Mouse (Mus musculus) limb, embryonic 14.5 days (tissue): ENCODE measurements around the gene Osbpl2. TPM values are rescaled to one million over a fixed set of nuclear protein-coding genes. Genes with fewer than 3 reads are reported as not detected.

Experiments
- ATAC-seq: fragments of 200-750 bp; cut with Nextera tagmentation; 2 replicates; pipeline ENCODE4 v1.8.0; 2017; ENCODE audit warnings: low read depth, moderate number of reproducible peaks, moderate TSS enrichment; ENCODE audit not compliant: low FRiP score
- DNase-seq: peaks from one replicate; pipeline ENCODE4 v3.0.0-alpha.2; 2015; ENCODE audit warnings: low spot score
- H3K27ac ChIP-seq: fragments of 300-500 bp; sonication (generic); replicated peaks from 2 replicates; pipeline ENCODE4 v1.5.1; 2014; ENCODE audit warnings: low read depth, mild to moderate bottlenecking, low read length, moderate library complexity, mixed read lengths
- H3K27me3 ChIP-seq: fragments of 300-500 bp; sonication (generic); 2 replicates; pipeline ENCODE4 v1.6.1; 2014; ENCODE audit warnings: low read length, mixed read lengths; ENCODE audit not compliant: control insufficient read depth, insufficient read depth
- H3K36me3 ChIP-seq: fragments of 300-500 bp; sonication (generic); 2 replicates; pipeline ENCODE4 v1.6.1; 2014; ENCODE audit warnings: mild to moderate bottlenecking, low read length, moderate library complexity, mixed read lengths; ENCODE audit not compliant: control insufficient read depth, insufficient read depth
- H3K4me1 ChIP-seq: fragments of 300-500 bp; sonication (generic); 2 replicates; pipeline ENCODE4 v1.6.1; 2014; ENCODE audit warnings: antibody characterized with exemption, low read length, mixed read lengths; ENCODE audit not compliant: control insufficient read depth, insufficient read depth
- H3K4me2 ChIP-seq: fragments of 300-500 bp; sonication (generic); replicated peaks from 2 replicates; pipeline ENCODE4 v1.6.1; 2014; ENCODE audit warnings: low read depth, mild to moderate bottlenecking, low read length, moderate library complexity; ENCODE audit not compliant: severe bottlenecking
- H3K4me3 ChIP-seq: fragments of 300-500 bp; sonication (generic); replicated peaks from 2 replicates; pipeline ENCODE4 v1.5.1; 2014; ENCODE audit warnings: low read length
- H3K9ac ChIP-seq: fragments of 300-500 bp; sonication (generic); 2 replicates; pipeline ENCODE4 v1.6.1; 2014; ENCODE audit warnings: mild to moderate bottlenecking, low read depth, low read length, moderate library complexity; ENCODE audit not compliant: severe bottlenecking
- H3K9me3 ChIP-seq: fragments of 300-500 bp; sonication (generic); 2 replicates; pipeline ENCODE4 v1.6.1; 2016; ENCODE audit warnings: low read length; ENCODE audit not compliant: control insufficient read depth
- POLR2A ChIP-seq: fragments of 200-500 bp; IDR thresholded peaks from 2 replicates; pipeline ENCODE4 v1.8.0; 2012; ENCODE audit warnings: inconsistent platforms, mild to moderate bottlenecking, moderate library complexity, borderline replicate concordance; ENCODE audit not compliant: insufficient read depth, insufficient read length; ENCODE audit errors: extremely low read depth
- WGBS: fragments of 180-500 bp; shearing (Covaris S2); extraction: QIAGEN DNeasy Blood & Tissue Kit; methylation state at CpG from one replicate; pipeline ENCODE4 v1.1.7; 2014; 5-methylcytosine and 5-hydroxymethylcytosine counted together
- polyA plus RNA-seq, 2 experiments: library from polyadenylated mRNA; depleted of rRNA in 1 of 2; stranded (reverse) in 1 of 2; unstranded in 1 of 2; fragments of >200 nt; fragmentation: Nextera tagmentation in 1 of 2; extraction: Ambion mirVana in 1 of 2; gene quantifications; 2 replicates each; pipeline versions ENCODE4 v1.2.1 to v1.2.3; 2012 to 2014

Gene Osbpl2
- polyA plus RNA-seq, 2 experiments: 28.6 to 42.2 TPM

DNA sequence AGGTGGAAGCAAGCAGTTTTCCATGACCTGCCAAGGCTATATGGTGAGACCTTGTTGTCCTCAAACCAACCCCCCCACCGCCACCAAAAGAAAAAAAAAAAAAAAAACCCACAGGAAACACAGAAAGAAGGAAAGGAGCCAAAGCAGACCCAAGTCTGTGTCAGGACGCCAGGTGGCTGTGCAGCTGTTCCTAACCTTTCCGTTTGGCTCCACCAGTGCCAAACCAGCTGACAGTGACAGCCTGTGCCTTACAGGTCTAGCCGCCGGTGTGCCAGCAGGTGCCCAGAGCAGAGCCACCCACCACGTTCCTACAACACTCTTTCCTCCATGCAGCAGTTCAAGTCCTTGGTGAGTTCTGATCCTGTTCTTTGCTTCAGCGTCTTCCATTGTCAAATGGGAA is 46.2 kb upstream of the Osbpl2 start:
- TF ChIP-seq POLR2A: no peak
- no peak for ATAC-seq
- H3K9me3 ChIP-seq: no peaks in the 10 kb centered on the region
- DNase-seq: no peak
- no peak overlapping the region for H3K27ac ChIP-seq
- peaks cover 9% of the 10 kb centered on the region for H3K4me1 ChIP-seq
- H3K4me2 ChIP-seq: no peak overlapping the region
- no peaks in the 10 kb centered on the region for H3K27me3 ChIP-seq
- H3K36me3 ChIP-seq: peaks cover 8% of the 10 kb centered on the region; the same call in 1 of the 2 replicates
- WGBS: 86% methylated on average over 7 of the region's 7 CpGs
- H3K4me3 ChIP-seq: no peak overlapping the region
- H3K9ac ChIP-seq: no peak overlapping the region

DNA sequence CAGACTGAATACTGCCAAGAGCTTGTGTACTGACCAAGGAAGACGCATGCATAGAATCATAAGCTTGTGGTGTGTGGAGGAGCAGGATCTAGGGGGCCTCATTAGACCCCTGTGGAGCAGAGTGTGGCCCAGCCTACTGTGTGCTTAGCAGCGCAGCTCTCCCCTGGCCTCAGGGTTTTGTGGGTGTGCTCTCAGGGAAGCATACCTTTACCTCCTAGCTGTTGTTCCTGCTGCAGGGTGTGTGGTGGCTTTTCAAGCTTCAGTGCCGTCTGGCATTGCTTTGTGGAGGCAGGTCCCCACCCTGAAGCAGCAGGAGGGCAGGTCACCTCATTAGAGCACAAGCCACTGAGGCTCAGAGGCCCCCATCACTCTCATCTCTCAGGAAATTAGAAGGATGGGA is 41.5 kb upstream of the Osbpl2 start:
- ATAC-seq: no peak
- H3K36me3 ChIP-seq: peaks cover 30% of the 10 kb centered on the region; the same call in 1 of the 2 replicates
- no peak overlapping the region for H3K9ac ChIP-seq
- H3K27ac ChIP-seq: no peak overlapping the region
- H3K4me1 ChIP-seq: no peaks in the 10 kb centered on the region
- no peaks in the 10 kb centered on the region for H3K27me3 ChIP-seq
- no peak overlapping the region for H3K4me2 ChIP-seq
- no peak for DNase-seq
- H3K9me3 ChIP-seq: no peaks in the 10 kb centered on the region
- WGBS: 60% methylated on average over 3 of the region's 3 CpGs
- H3K4me3 ChIP-seq: no peak overlapping the region
- no peak for TF ChIP-seq POLR2A

DNA sequence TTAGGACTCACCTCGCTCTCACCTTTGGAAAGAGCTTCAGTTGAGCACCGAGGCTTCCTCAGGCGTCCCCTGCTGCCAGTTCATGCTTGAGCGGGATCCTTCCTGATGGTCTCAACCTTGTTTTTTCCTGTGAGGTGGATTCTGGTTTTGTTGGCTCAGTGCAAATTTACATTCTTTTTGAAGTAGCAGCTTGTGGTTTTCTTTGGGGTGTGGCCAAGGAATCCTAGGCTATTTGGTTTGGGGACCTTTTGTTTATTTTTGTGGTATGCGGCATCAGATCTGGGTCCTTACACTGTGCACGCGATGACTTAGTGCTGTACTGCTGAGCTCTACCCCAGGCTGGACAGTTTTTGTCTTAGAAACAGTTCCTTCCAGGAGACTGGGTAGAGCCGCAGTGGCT is 38.4 kb upstream of the Osbpl2 start:
- 96% methylated on average over 8 of the region's 8 CpGs for WGBS
- no peaks in the 10 kb centered on the region for H3K27me3 ChIP-seq
- TF ChIP-seq POLR2A: no peak
- no peak overlapping the region for H3K27ac ChIP-seq
- H3K4me1 ChIP-seq: no peaks in the 10 kb centered on the region
- H3K9me3 ChIP-seq: no peaks in the 10 kb centered on the region
- no peak for DNase-seq
- peaks cover 48% of the 10 kb centered on the region for H3K36me3 ChIP-seq
- H3K9ac ChIP-seq: no peak overlapping the region
- H3K4me2 ChIP-seq: no peak overlapping the region
- H3K4me3 ChIP-seq: no peak overlapping the region
- ATAC-seq: no peak

DNA sequence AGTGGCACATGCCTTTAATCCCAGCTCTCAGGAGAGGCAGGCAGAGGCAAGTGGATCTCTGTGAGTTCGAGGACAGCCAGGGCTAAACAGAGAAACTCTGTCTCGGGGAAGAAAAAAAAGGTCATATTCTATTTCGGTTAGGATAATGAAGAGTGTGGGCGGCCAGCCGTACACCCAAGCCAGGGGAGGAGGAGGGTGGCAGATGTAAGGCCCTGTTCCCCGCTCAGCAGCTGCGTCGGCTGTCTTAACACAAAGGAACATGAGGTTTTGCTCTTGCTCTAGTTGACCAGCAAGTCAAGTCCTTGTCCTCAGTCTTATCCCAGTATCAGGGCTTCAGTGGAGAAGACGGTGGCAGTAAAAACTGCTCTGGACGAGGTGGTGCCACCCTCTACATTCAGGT is 36.0 kb upstream of the Osbpl2 start:
- Histone ChIP-seq H3K9me3 (no peaks in the 10 kb centered on the region; the same call in 1 of the 2 replicates), H3K4me2 (no peak overlapping the region), H3K9ac (no peak overlapping the region), H3K4me1 (no peaks in the 10 kb centered on the region), H3K27me3 (no peaks in the 10 kb centered on the region), H3K4me3 (no peak overlapping the region), H3K27ac (no peak overlapping the region), H3K36me3 (peaks cover 45% of the 10 kb centered on the region)
- 90% methylated on average over 10 of the region's 10 CpGs for WGBS
- DNase-seq: no peak
- no peak for ATAC-seq
- no peak for TF ChIP-seq POLR2A

DNA sequence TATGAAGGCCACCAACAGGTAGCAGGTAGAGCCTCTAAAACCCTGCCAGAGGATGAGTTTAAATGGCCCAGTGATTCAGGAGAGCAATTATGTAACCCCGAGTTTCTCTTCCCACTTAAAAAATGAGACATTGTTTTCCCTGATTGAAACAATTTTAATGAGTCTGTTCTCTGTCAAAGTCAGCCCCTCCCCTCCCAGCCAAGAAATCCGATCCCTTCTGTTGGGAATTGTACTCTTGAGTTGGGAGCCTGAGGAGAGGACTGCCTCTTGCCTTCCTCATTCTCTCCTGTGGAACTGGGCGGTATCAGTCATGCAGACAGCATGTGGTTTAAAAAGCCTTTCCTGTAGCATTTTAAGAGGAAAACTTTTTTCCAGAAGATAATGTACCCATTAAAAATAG is 34.5 kb upstream of the Osbpl2 start:
- no peaks in the 10 kb centered on the region for H3K4me1 ChIP-seq
- H3K9ac ChIP-seq: no peak overlapping the region
- no peaks in the 10 kb centered on the region; the same call in 1 of the 2 replicates for H3K9me3 ChIP-seq
- ATAC-seq: no peak
- H3K4me3 ChIP-seq: no peak overlapping the region
- no peak overlapping the region for H3K27ac ChIP-seq
- H3K27me3 ChIP-seq: no peaks in the 10 kb centered on the region
- no peak overlapping the region for H3K4me2 ChIP-seq
- no peak for DNase-seq
- WGBS: 9% methylated on average over 3 of the region's 3 CpGs
- no peak for TF ChIP-seq POLR2A
- H3K36me3 ChIP-seq: peaks cover 36% of the 10 kb centered on the region

DNA sequence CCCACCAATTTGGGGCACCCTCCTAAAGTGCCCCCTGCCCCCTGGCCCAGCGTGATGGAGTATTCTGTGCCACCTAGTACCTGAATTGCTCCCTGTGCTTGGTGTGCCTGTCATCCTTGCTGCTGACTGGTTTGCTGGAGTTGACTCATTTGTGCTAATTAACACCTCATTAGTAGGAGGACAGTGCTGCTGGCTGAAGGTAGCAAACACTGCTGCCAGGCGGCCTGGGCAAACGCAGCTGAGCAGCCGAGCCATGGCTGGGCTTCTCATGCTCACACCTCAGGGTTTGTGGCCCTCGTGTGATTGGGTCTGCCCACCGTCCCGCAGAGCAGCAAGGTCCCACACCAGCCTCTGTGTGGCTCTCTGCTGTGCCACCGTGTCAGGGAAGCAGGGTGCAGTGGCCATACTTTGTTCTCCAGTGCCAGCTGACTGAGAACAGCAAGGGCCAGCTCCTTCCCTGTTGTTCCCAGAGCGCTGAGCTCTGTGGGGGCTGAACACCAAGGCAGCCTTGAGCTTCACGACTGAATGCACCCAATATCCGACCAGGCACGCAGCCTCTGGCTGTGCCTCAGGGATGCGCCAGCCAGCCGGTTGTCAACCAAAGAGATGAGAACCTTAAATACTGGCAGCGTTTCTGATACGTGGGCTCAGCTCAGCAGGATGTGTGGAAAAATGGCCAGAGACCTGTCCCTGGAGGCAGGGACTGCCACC is 33.0 kb upstream of the Osbpl2 start:
- H3K27ac ChIP-seq: no peak overlapping the region
- no peak for ATAC-seq
- no peaks in the 10 kb centered on the region for H3K27me3 ChIP-seq
- WGBS: 64% methylated on average over 16 of the region's 16 CpGs
- H3K4me1 ChIP-seq: no peaks in the 10 kb centered on the region
- no peak overlapping the region for H3K4me3 ChIP-seq
- H3K36me3 ChIP-seq: peaks cover 36% of the 10 kb centered on the region
- H3K9me3 ChIP-seq: no peaks in the 10 kb centered on the region; the same call in 1 of the 2 replicates
- H3K4me2 ChIP-seq: no peak overlapping the region
- TF ChIP-seq POLR2A: no peak
- no peak for DNase-seq
- no peak overlapping the region for H3K9ac ChIP-seq
